25 mouse cellular contexts compared by ENCODE assay signal in the genomic region with DNA sequence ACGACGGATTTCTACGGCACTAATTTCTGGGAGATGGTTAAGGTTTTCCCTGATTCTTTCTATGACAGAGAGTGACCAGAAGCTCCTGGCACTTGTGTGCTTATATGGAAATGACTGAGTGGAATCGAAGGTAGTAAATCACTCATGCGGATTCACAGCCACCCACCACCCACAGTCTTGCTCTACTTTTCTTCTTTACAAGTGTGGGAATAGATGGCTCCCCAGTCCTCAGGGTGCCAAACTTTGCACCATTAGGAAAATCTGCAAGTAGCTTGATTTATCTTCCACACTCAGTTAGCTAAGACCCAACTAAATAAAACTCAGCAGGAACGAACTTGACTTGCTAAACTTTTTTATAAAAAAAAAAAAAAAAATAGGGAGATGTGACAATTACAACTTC.
DNase-seq lines count a peak whose midpoint lies in the region; ATAC-seq and TF ChIP-seq lines count a peak whose summit lies in the region.
"Had no signal": no experiment of that assay in that cellular context is flagged by ENCODE, and none has a peak within 500 bp of the region (broad histone marks: within the 10 kb centered on the region; RNA-seq: fewer than 3 reads in every experiment).

No protein-coding gene starts in this region.

- 43% methylated on average over 6 of the region's 6 CpGs for WGBS in neural tube, embryonic 14.5 days
- 82% methylated on average over 6 of the region's 6 CpGs for WGBS in stomach, postnatal 0 days

- H3K27me3 ChIP-seq in neural tube, embryonic 14.5 days (ENCODE audit: control insufficient read depth, insufficient read depth, low read length): no peaks in the 10 kb centered on the region
- no peaks in the 10 kb centered on the region for H3K27me3 ChIP-seq in stomach, postnatal 0 days (ENCODE audit: control insufficient read depth, insufficient read depth, low read length)
- H3K27me3 ChIP-seq: CH12.LX; embryonic facial prominence, embryonic 12.5 days; forebrain, embryonic 13.5 days; forebrain, embryonic 15.5 days had no signal

- no peak for TF ChIP-seq CTCF in stomach, postnatal 0 days (IDR thresholded peaks at IDR 0.05; ENCODE audit: low read depth)

- peak; percentile 64 for ATAC-seq in frontal cortex, adult (ENCODE audit: low TSS enrichment)
- ATAC-seq in neural tube, embryonic 14.5 days (ENCODE audit: low read depth): peak; percentile 9; the same call in 1 of the 2 replicates
- no peak for ATAC-seq in stomach, postnatal 0 days (ENCODE audit: low FRiP score, low TSS enrichment)
- ATAC-seq: activated CD4-positive, CD25-positive, alpha-beta regulatory T cell, adult 4 months; CD4-positive, CD25-positive, alpha-beta regulatory T cell, adult 4 months; forebrain, embryonic 13.5 days; forebrain, embryonic 15.5 days; forebrain, postnatal 0 days; Patski had no signal

- no peak overlapping the region for H3K9ac ChIP-seq in neural tube, embryonic 14.5 days (replicated peaks; ENCODE audit: low read depth, low read length)
- no peak overlapping the region for H3K9ac ChIP-seq in stomach, postnatal 0 days (ENCODE audit: low read length)
- H3K9ac ChIP-seq: embryonic facial prominence, embryonic 12.5 days; forebrain, embryonic 13.5 days; forebrain, embryonic 15.5 days; forebrain, postnatal 0 days had no signal

- H3K4me3 ChIP-seq in neural tube, embryonic 14.5 days (ENCODE audit: low read depth, low read length): no peak overlapping the region
- H3K4me3 ChIP-seq in stomach, postnatal 0 days (ENCODE audit: low read depth, low read length): no peak overlapping the region
- H3K4me3 ChIP-seq: embryonic facial prominence, embryonic 10.5 days; embryonic facial prominence, embryonic 12.5 days; forebrain, embryonic 13.5 days; forebrain, embryonic 15.5 days had no signal

- TF ChIP-seq EP300 in stomach, postnatal 0 days (optimal IDR thresholded peaks at IDR 0.05): no peak

- H3K4me1 ChIP-seq in neural tube, embryonic 14.5 days (ENCODE audit: control insufficient read depth, insufficient read depth, low read length): no peaks in the 10 kb centered on the region
- no peaks in the 10 kb centered on the region for H3K4me1 ChIP-seq in stomach, postnatal 0 days (replicated peaks; ENCODE audit: control insufficient read depth, insufficient read depth)
- H3K4me1 ChIP-seq: embryonic facial prominence, embryonic 10.5 days; embryonic facial prominence, embryonic 12.5 days; forebrain, embryonic 13.5 days; forebrain, embryonic 15.5 days had no signal

- H3K36me3 ChIP-seq in neural tube, embryonic 14.5 days (ENCODE audit: control insufficient read depth, insufficient read depth, low read length): no peaks in the 10 kb centered on the region
- H3K36me3 ChIP-seq in stomach, postnatal 0 days (ENCODE audit: control insufficient read depth, insufficient read depth, low read length): no peaks in the 10 kb centered on the region
- H3K36me3 ChIP-seq: embryonic facial prominence, embryonic 10.5 days; embryonic facial prominence, embryonic 12.5 days; forebrain, embryonic 15.5 days; G1E had no signal

- DNase-seq in frontal cortex, postnatal 10 days (ENCODE audit: low spot score in 2 of 2): no peak
- DNase-seq in neural tube, embryonic 10.5 days (ENCODE audit: extremely low spot score, low spot score): no peak
- DNase-seq in stomach, postnatal 0 days (ENCODE audit: low spot score): no peak
- DNase-seq: adrenal gland, adult 8-10 months; adrenal gland, postnatal 14 days; adrenal gland, postnatal 36 days; B cell, adult 2 months; cerebellum, adult 11 months; cerebellum, adult 18-20 months; cerebellum, adult 8-10 months; cerebellum, adult 9-11 months; cerebellum, postnatal 14 days; cerebellum, postnatal 36 days; forebrain, postnatal 0 days had no signal

- no peak overlapping the region for H3K4me2 ChIP-seq in neural tube, embryonic 14.5 days (ENCODE audit: low read depth, low read length)
- no peak overlapping the region for H3K4me2 ChIP-seq in stomach, postnatal 0 days (replicated peaks; ENCODE audit: low read depth)
- H3K4me2 ChIP-seq: embryonic facial prominence, embryonic 12.5 days; forebrain, embryonic 13.5 days; forebrain, embryonic 15.5 days had no signal

- no peaks in the 10 kb centered on the region for H3K9me3 ChIP-seq in neural tube, embryonic 14.5 days (ENCODE audit: control insufficient read depth, low read length)
- H3K9me3 ChIP-seq in stomach, postnatal 0 days (ENCODE audit: control insufficient read depth, low read length): no peaks in the 10 kb centered on the region
- H3K9me3 ChIP-seq: embryonic facial prominence, embryonic 10.5 days; embryonic facial prominence, embryonic 12.5 days; forebrain, embryonic 13.5 days; forebrain, embryonic 15.5 days; G1E had no signal

- H3K27ac ChIP-seq in neural tube, embryonic 14.5 days (ENCODE audit: low read depth, low read length): no peak overlapping the region
- H3K27ac ChIP-seq in stomach, postnatal 0 days (replicated peaks): no peak overlapping the region
- H3K27ac ChIP-seq: embryonic facial prominence, embryonic 10.5 days; embryonic facial prominence, embryonic 12.5 days; forebrain, embryonic 13.5 days; forebrain, embryonic 15.5 days had no signal
